Mouse (Mus musculus) stomach, postnatal 0 days (tissue): Measurements from ENCODE around the gene Psmd13.

ENCODE experiments used
- CTCF ChIP-seq: IDR thresholded peaks from 2 replicates; pipeline ENCODE4 v1.5.1; 2016; ENCODE audit warnings: antibody characterized with exemption, low read depth, mild to moderate bottlenecking, moderate library complexity
- EP300 ChIP-seq: optimal IDR thresholded peaks from 2 replicates; pipeline ENCODE3; 2016; ENCODE audit warnings: antibody characterized with exemption

GRCm38 (mm10) chr7:140851916-140852315 lies 29.9 kb upstream of the Psmd13 start:
- TF ChIP-seq CTCF (no peak), EP300 (no peak)
